Mouse (Mus musculus) urinary bladder, postnatal 4 days (tissue): ENCODE measurements at regions not wholly inside any gene's neighbourhood (a gene's known extent, or its start where the extent isn't known, plus 50 kb on each side); places are given as distances from the start of the nearest gene placed in this dataset.

Experiments
- DNase-seq, 2 experiments: peaks; one replicate each; pipeline ENCODE4 v3.0.0; 2021 to 2022; ENCODE audit warnings: low spot score in 2 of 2

DNA sequence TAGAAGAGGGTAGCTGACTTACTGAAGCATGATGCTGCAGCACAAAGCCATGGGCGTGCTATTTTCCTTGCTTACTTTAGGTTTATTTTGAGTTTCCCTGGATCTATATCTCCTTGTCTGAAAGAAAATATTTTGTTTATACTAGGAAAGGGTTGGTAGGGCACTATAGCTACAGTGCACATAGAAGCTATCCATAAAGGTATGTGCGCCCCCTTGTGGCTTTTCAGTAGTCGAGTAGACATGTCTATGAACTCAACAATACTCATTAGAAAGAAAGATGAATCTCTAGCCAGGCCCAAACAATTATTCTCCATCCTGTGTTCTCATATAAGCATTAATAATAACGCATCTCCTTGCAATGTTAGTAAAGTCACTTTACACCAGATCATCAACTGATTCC, 114.3 kb downstream of the Rab38 start:
- DNase-seq = peak in 1 of 2 experiments; percentile 71

DNA sequence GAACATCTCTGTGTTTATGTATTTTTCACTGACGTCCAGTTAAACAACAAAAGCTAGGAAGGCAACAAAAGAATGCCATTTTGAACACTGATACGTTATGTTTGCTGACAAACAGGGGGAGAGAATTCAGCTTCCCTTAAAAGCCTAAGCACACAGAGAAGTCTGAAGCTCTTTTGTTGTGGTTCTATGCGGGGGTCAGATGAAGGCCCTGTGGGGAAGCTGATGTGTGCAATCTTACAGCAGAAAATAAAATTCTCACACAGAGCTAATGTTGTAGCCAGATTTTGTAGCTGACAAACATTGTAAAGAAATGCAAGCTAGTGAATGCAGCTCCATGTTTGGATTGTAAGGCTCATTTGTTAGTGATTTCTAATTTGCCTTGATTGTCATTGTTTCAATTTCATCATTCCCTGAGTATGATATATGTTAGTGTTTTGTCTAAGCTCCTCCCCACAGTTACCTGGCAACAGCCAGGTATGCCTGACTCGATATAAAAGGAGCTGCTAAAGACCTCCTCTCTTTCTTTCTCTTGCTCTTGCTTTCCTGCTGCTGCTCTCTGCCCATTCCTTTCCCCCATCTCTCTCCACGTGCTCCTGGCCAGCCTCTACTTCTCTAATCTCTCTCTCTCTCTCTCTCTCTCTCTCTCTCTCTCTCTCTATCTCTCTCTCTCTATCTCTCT, 115.0 kb downstream of the Rab38 start:
- DNase-seq = no peak

GRCm38 (mm10) chr7:88575073-88575472, 145.0 kb downstream of the Rab38 start:
- no peak for DNase-seq

- no peak for DNase-seq
Observed at GRCm38 (mm10) chr7:88600781-88601180, 170.7 kb downstream of the Rab38 start.
